Mouse (Mus musculus) adrenal gland, postnatal 14 days (tissue): Measurements from ENCODE around the gene Ccp110. TPM values are rescaled to one million over a fixed set of nuclear protein-coding genes. Genes with fewer than 3 reads are reported as not detected.

Experiments
- DNase-seq: peaks from one replicate; pipeline ENCODE4 v3.0.0; 2021; ENCODE audit warnings: mixed read lengths
- total RNA-seq: library from RNA; stranded (reverse); gene quantifications from 2 replicates; pipeline ENCODE4 v1.2.3, GENCODE M21; 2021

Ccp110 gene
- total RNA-seq, 1 experiment from 2014 or later = 8.2 TPM

GRCm38 (mm10) chr7:118769655-118770054 is 57.3 kb downstream of the Ccp110 start:
- DNase-seq = no peak

- no peak for DNase-seq
These were observed 60.7 kb downstream of the Ccp110 start for GRCm38 (mm10) chr7:118773027-118773426.

DNA sequence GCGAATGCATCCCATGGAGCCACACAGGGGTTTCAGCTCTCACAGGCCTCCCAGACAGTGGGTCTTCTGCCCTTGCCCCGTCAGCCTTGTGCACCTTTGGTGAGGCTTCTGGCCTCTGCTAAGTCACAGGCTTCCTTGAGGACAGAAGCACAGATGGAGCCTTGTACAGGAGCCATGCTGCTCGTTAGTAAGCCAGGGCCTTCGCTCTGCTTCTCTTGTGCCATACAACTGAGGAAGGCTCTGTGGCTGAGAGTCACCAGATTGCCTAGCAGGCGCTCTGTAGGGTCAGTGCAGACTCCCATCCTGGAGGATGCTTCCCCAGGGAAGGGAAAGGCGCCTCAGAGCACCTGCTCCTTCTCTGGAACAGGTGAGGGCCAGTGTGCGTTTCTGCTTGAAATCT is 63.6 kb downstream of the Ccp110 start:
- DNase-seq = no peak

DNA sequence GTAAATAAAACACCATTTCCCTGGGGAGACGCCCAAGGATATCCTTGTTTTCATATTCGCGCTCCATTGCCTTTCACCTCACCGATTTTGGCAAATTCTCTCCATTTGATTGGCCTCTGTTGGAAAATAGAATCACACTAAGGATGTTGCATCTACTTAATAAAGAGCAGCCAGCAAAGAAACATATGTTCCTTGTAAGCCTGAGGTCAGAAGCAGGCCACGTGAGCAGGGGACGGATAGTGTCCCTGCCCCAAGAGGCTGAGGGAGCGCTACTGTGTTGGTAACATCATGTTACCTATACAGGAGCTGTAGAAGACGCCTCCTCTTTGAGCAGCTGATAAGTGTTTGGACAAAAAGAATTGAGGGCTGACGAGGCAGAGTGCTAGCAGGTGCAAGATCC is 64.1 kb downstream of the Ccp110 start:
- DNase-seq = no peak

DNA sequence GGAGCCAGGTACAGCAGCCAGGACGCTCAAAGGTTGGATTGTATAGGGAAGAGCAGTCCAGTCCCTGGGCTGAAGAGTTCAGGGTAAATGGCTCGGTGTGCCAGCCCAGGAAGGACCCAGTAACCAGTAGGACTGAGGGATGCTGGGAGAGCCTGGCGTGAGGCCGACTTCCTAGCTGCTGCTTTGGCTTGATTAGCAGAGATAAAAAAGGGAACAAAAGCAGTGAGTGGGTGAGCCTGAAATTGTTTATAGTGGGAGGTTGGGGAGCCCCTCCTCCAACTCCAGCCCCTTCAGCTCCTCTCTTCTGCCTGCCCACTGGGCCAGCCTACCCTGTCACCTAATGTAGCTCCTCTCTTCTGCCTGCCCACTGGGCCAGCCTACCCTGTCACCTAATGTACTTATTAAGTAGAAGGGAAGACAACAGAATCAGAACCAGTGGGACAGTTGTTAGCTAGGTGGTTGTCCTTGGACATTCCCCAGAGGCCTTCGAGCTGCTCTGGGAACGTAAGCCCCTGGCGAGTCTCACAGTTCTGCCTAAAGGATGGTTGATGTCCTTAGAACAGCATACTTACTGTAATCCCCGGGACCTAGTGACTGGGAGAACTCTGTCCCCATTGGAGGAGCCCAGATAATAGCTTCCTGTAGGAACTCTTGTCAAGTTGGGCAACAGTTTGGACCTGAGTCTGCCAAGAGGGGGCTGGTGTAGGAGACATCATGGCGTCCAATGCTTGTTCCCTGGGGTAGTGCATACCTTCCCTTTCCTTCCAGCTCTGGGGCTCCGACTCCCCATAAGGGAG is 65.4 kb downstream of the Ccp110 start:
- peak; percentile 48 for DNase-seq

- DNase-seq = no peak
These were observed 66.2 kb downstream of the Ccp110 start for GRCm38 (mm10) chr7:118778561-118778960.

DNA sequence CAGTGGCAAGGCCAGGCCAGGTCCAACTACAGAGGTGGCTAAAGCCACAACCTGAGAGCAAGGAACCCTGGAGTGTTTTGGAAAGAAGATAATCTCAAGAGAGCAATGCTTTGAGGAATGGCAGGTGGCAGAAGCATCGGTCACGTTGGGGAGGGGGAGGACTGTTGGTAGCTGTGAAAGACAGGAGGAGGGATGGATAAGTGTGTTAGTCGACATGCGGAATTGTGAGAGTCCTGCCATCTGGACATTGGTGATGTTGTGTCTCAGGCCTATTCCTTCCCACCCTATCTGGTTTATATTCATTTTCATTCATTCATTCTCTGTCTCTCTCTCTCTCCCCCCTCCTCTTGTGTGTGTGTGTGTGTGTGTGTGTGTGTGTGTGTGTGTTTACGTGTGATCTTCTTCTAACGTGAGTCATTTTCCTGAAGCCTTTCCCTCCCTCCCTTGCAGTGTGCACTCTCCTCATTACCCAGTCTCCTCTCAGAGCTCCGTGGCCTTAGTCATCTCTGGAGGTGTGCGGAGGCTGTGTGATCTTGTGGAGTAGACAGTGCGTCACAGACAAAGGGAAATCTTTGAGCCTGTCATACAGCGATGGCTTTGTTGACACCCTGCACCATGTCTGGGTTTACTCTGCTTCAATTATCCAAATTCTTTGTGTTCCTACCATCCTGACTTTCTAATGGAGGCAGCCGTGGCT is 71.1 kb downstream of the Ccp110 start:
- DNase-seq = no peak

DNA sequence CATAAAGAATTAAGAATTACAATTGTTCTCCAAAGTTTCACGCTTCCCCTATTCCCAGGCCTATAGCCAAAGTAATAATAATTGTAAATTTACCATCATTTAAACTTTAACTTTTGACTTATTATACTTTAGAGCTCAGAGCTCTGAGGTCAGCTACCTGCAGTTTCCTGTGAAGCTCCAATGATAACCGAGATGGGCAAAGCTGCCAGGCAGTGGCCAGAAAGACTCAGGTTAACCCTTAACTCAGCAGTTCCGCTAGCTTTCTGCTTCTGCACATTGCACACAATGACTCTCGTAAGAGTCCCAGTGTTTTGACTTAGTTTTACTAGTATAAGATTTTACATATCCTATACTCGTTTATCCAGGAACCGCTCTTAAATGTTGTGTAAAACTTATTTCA is 73.7 kb downstream of the Ccp110 start:
- DNase-seq = no peak

Other genes starting within 250 kb of the Ccp110 start
- gene Itpripl2, start 220.6 kb upstream of the Ccp110 start, total RNA-seq = 16.6 and 18.3 TPM in 2 replicates
- 65.8 and 74.6 TPM in 2 replicates for gene Coq7, start 179.2 kb upstream of the Ccp110 start, total RNA-seq
- gene Tmc7, start 127.8 kb upstream of the Ccp110 start, total RNA-seq = 1.3 and 1.5 TPM in 2 replicates
- 0.41 and 0.56 TPM in 2 replicates for gene Tmc5, start 115.3 kb upstream of the Ccp110 start, total RNA-seq
- 97.6 and 107 TPM in 2 replicates for gene Gde1, start 6.8 kb upstream of the Ccp110 start, total RNA-seq
- gene Vps35l, start 27.7 kb downstream of the Ccp110 start, total RNA-seq = 52.4 and 62.7 TPM in 2 replicates
- gene Iqck, start 143.2 kb downstream of the Ccp110 start, total RNA-seq = 12.3 and 14.9 TPM in 2 replicates
- gene Knop1, start 143.7 kb downstream of the Ccp110 start, total RNA-seq = 52.2 and 54.9 TPM in 2 replicates